Mouse (Mus musculus): ENCODE measurements around the gene Rasgef1c. TPM values are rescaled to one million over a fixed set of nuclear protein-coding genes. Genes with fewer than 3 reads are reported as not detected.

The Rasgef1c gene
- total RNA-seq, 2 experiments from 2014 or later: 0.43 to 0.48 TPM

GRCm38 (mm10) chr11:49977963-49978568, 76.4 kb downstream of the Rasgef1c start:
- no peak for DNase-seq

- DNase-seq: no peak
Measured at GRCm38 (mm10) chr11:49978935-49979334, 77.3 kb downstream of the Rasgef1c start.

GRCm38 (mm10) chr11:49980681-49981235, 79.1 kb downstream of the Rasgef1c start:
- DNase-seq: no peak

- DNase-seq: no peak
Measured at GRCm38 (mm10) chr11:49981321-49981963, 79.8 kb downstream of the Rasgef1c start.

- no peak for DNase-seq
Measured at GRCm38 (mm10) chr11:49982094-49982493, 80.5 kb downstream of the Rasgef1c start.

GRCm38 (mm10) chr11:49982881-49983280, 81.2 kb downstream of the Rasgef1c start:
- no peak for DNase-seq

GRCm38 (mm10) chr11:49983875-49984552, 82.4 kb downstream of the Rasgef1c start:
- DNase-seq: no peak

GRCm38 (mm10) chr11:49985009-49985408, 83.4 kb downstream of the Rasgef1c start:
- DNase-seq: no peak

GRCm38 (mm10) chr11:49986277-49987036, 84.8 kb downstream of the Rasgef1c start:
- DNase-seq: no peak

- DNase-seq: no peak
Measured at GRCm38 (mm10) chr11:49994536-49994935, 92.9 kb downstream of the Rasgef1c start.

GRCm38 (mm10) chr11:49996398-49996797, 94.8 kb downstream of the Rasgef1c start:
- no peak for DNase-seq

GRCm38 (mm10) chr11:49997321-49997720, 95.7 kb downstream of the Rasgef1c start:
- DNase-seq: no peak

GRCm38 (mm10) chr11:50002853-50003252, 101.2 kb downstream of the Rasgef1c start:
- DNase-seq: no peak

- DNase-seq: no peak
Measured at GRCm38 (mm10) chr11:50007776-50008175, 106.1 kb downstream of the Rasgef1c start.

GRCm38 (mm10) chr11:50008231-50008630, 106.6 kb downstream of the Rasgef1c start:
- no peak for DNase-seq

- no peak for DNase-seq
Measured at GRCm38 (mm10) chr11:50013016-50013415, 111.4 kb downstream of the Rasgef1c start.

- no peak for DNase-seq
Measured at GRCm38 (mm10) chr11:50016503-50016902, 114.9 kb downstream of the Rasgef1c start.

GRCm38 (mm10) chr11:50017511-50017910, 115.9 kb downstream of the Rasgef1c start:
- DNase-seq: no peak

- DNase-seq: no peak
Measured at GRCm38 (mm10) chr11:50018848-50019247, 117.2 kb downstream of the Rasgef1c start.

- no peak for DNase-seq
Measured at GRCm38 (mm10) chr11:50022085-50022484, 120.5 kb downstream of the Rasgef1c start.

- no peak for DNase-seq
Measured at GRCm38 (mm10) chr11:50024445-50024832, 122.8 kb downstream of the Rasgef1c start.

Measured in gastrocnemius, postnatal 25 days (tissue).